Mouse (Mus musculus): ENCODE measurements at regions not wholly inside any gene's neighbourhood (a gene's known extent, or its start where the extent isn't known, plus 50 kb on each side); places are given as distances from the start of the nearest gene placed in this dataset.

- TF ChIP-seq CTCF (IDR thresholded peaks at IDR 0.05; ENCODE audit: borderline replicate concordance, insufficient read depth, low read depth, low read length), result no peak
- no peak for TF ChIP-seq POLR2A (IDR thresholded peaks at IDR 0.05; ENCODE audit: borderline replicate concordance, insufficient read depth, low read length)
These were observed 212.2 kb downstream of the Actr3 start for GRCm38 (mm10) chr1:125223370-125223769.

All from cerebellum, adult 2 months (tissue).